Comparison of ENCODE assay signal across 20 mouse cellular contexts in genomic region chr6:91665990-91666700, GRCm38 (mm10).
"Had no signal": no experiment of that assay in that cellular context is flagged by ENCODE, and none has a peak within 500 bp of the region (broad histone marks: within the 10 kb centered on the region; RNA-seq: fewer than 3 reads in every experiment).

No protein-coding gene starts in this region.

- H3K4me1 ChIP-seq: kidney, embryonic 15.5 days; lung, embryonic 15.5 days; neural tube, embryonic 13.5 days; stomach, embryonic 15.5 days had no signal

- H3K4me3 ChIP-seq: kidney, embryonic 15.5 days; left cerebral cortex, adult 2 months; lung, embryonic 15.5 days; midbrain, embryonic 12.5 days; myocyte; neural tube, embryonic 13.5 days; stomach, embryonic 15.5 days had no signal

- H3K9me3 ChIP-seq: kidney, embryonic 15.5 days; lung, embryonic 15.5 days; midbrain, embryonic 12.5 days; neural tube, embryonic 13.5 days; stomach, embryonic 15.5 days had no signal

- ATAC-seq: midbrain, embryonic 16.5 days had no signal

- DNase-seq: kidney, adult 2 months; kidney, postnatal 10 days; kidney, postnatal 36 days; layer of hippocampus, postnatal 36 days; lung, adult 18-20 months; lung, postnatal 14 days; retina, postnatal 1 day; right cerebral cortex, postnatal 25 days; thymus, adult 18-20 months; thymus, postnatal 4 days had no signal

- H3K36me3 ChIP-seq: kidney, embryonic 15.5 days; lung, embryonic 15.5 days; midbrain, embryonic 12.5 days; neural tube, embryonic 13.5 days; stomach, embryonic 15.5 days had no signal

- H3K27ac ChIP-seq: kidney, embryonic 15.5 days; left cerebral cortex, adult 2 months; liver, embryonic 14.5 days; lung, embryonic 15.5 days; macrophage; midbrain, embryonic 12.5 days; neural tube, embryonic 13.5 days; stomach, embryonic 15.5 days had no signal

- H3K4me2 ChIP-seq: kidney, embryonic 15.5 days; lung, embryonic 15.5 days; midbrain, embryonic 12.5 days; neural tube, embryonic 13.5 days; stomach, embryonic 15.5 days had no signal

- H3K9ac ChIP-seq: kidney, embryonic 15.5 days; liver, embryonic 14.5 days; lung, embryonic 15.5 days; midbrain, embryonic 12.5 days; neural tube, embryonic 13.5 days; stomach, embryonic 15.5 days had no signal

- H3K27me3 ChIP-seq: kidney, embryonic 15.5 days; lung, embryonic 15.5 days; midbrain, embryonic 12.5 days; neural tube, embryonic 13.5 days; stomach, embryonic 15.5 days had no signal
